Mouse (Mus musculus) liver, embryonic 12.5 days (tissue): ENCODE measurements around the gene Utp18. TPM values are rescaled to one million over a fixed set of nuclear protein-coding genes. Genes with fewer than 3 reads are reported as not detected.

Experiments
- ATAC-seq: fragments of 200-750 bp; cut with Nextera tagmentation; 2 replicates; pipeline ENCODE4 v1.8.0; 2017; ENCODE audit warnings: moderate number of reproducible peaks, mild to moderate bottlenecking, moderate library complexity
- H3K27ac ChIP-seq: fragments of 300-500 bp; sonication (generic); 2 replicates; pipeline ENCODE4 v1.5.1; 2016; ENCODE audit warnings: mild to moderate bottlenecking
- H3K27me3 ChIP-seq: fragments of 300-500 bp; sonication (generic); replicated peaks from 2 replicates; pipeline ENCODE4 v1.6.1; 2016; ENCODE audit warnings: mild to moderate bottlenecking, moderate library complexity
- H3K36me3 ChIP-seq: fragments of 300-500 bp; sonication (generic); 2 replicates; pipeline ENCODE4 v1.6.1; 2016; ENCODE audit warnings: mild to moderate bottlenecking, moderate library complexity
- H3K4me1 ChIP-seq: fragments of 300-500 bp; sonication (generic); 2 replicates; pipeline ENCODE4 v1.6.1; 2016
- H3K4me2 ChIP-seq: fragments of 300-500 bp; sonication (generic); 2 replicates; pipeline ENCODE4 v1.6.1; 2016; ENCODE audit warnings: mild to moderate bottlenecking, moderate library complexity
- H3K4me3 ChIP-seq: fragments of 300-500 bp; sonication (generic); 2 replicates; pipeline ENCODE4 v1.5.1; 2016; ENCODE audit warnings: mild to moderate bottlenecking, moderate library complexity
- H3K9ac ChIP-seq: fragments of 300-500 bp; sonication (generic); 2 replicates; pipeline ENCODE4 v1.6.1; 2016; ENCODE audit warnings: mild to moderate bottlenecking, moderate library complexity
- H3K9me3 ChIP-seq: fragments of 300-500 bp; sonication (generic); replicated peaks from 2 replicates; pipeline ENCODE4 v1.6.1; 2016; ENCODE audit warnings: mild to moderate bottlenecking, moderate library complexity
- WGBS: fragments of 180-500 bp; shearing (Covaris S2); methylation state at CpG from one replicate; pipeline ENCODE4 v1.1.7; 2016; ENCODE audit not compliant: insufficient replicate concordance; 5-methylcytosine and 5-hydroxymethylcytosine counted together
- polyA plus RNA-seq: library from polyadenylated mRNA; unstranded; fragments of >200 nt; fragmentation: Nextera tagmentation; extraction: Ambion mirVana; gene quantifications from 2 replicates; pipeline ENCODE4 v1.2.1, GENCODE M21; 2016

The Utp18 gene
- polyA plus RNA-seq, 1 experiment from 2014 or later = 38.6 TPM

- no peak overlapping the region for H3K4me2 ChIP-seq
- ATAC-seq = no peak
Observed at GRCm38 (mm10) chr11:93862638-93863037, 22.9 kb downstream of the Utp18 start.

GRCm38 (mm10) chr11:93862045-93862623 lies 23.4 kb downstream of the Utp18 start:
- Histone ChIP-seq H3K27ac (no peak overlapping the region), H3K9ac (no peak overlapping the region), H3K4me1 (no peaks in the 10 kb centered on the region), H3K9me3 (no peaks in the 10 kb centered on the region), H3K4me3 (no peak overlapping the region), H3K36me3 (peaks cover 63% of the 10 kb centered on the region), H3K27me3 (no peaks in the 10 kb centered on the region), H3K4me2 (no peak overlapping the region)
- 83% methylated on average over 4 of the region's 4 CpGs for WGBS
- no peak for ATAC-seq

More at GRCm38 (mm10) chr11:93862638-93863037, 22.9 kb downstream of the Utp18 start:
- WGBS = 83% methylated on average over 1 of the region's 1 CpGs
- Histone ChIP-seq H3K9me3 (no peaks in the 10 kb centered on the region), H3K36me3 (peaks cover 68% of the 10 kb centered on the region), H3K9ac (no peak overlapping the region), H3K4me3 (no peak overlapping the region), H3K27ac (no peak overlapping the region), H3K27me3 (no peaks in the 10 kb centered on the region), H3K4me1 (no peaks in the 10 kb centered on the region)

- Histone ChIP-seq H3K9me3 (no peaks in the 10 kb centered on the region), H3K27me3 (no peaks in the 10 kb centered on the region), H3K4me1 (no peaks in the 10 kb centered on the region), H3K4me3 (no peak overlapping the region), H3K4me2 (no peak overlapping the region), H3K27ac (no peak overlapping the region), H3K36me3 (peaks cover 53% of the 10 kb centered on the region), H3K9ac (no peak overlapping the region)
- no peak for ATAC-seq
- 78% methylated on average over 2 of the region's 2 CpGs for WGBS
Observed at GRCm38 (mm10) chr11:93861193-93861592, 24.4 kb downstream of the Utp18 start.

GRCm38 (mm10) chr11:93860540-93861172 lies 24.9 kb downstream of the Utp18 start:
- WGBS = 93% methylated on average over 1 of the region's 1 CpGs
- H3K36me3 ChIP-seq = peaks cover 48% of the 10 kb centered on the region
- H3K9me3 ChIP-seq = no peaks in the 10 kb centered on the region
- no peaks in the 10 kb centered on the region for H3K27me3 ChIP-seq
- H3K4me3 ChIP-seq = no peak overlapping the region
- H3K4me2 ChIP-seq = no peak overlapping the region
- no peak for ATAC-seq
- no peaks in the 10 kb centered on the region for H3K4me1 ChIP-seq
- H3K9ac ChIP-seq = no peak overlapping the region
- H3K27ac ChIP-seq = no peak overlapping the region

GRCm38 (mm10) chr11:93856284-93856955 lies 29.1 kb downstream of the Utp18 start:
- H3K4me3 ChIP-seq = no peak overlapping the region
- H3K36me3 ChIP-seq = peaks cover 17% of the 10 kb centered on the region
- 2% methylated on average over 6 of the region's 6 CpGs for WGBS
- H3K9ac ChIP-seq = no peak overlapping the region
- H3K4me2 ChIP-seq = no peak overlapping the region
- H3K27ac ChIP-seq = no peak overlapping the region
- ATAC-seq = no peak
- H3K9me3 ChIP-seq = no peaks in the 10 kb centered on the region
- H3K4me1 ChIP-seq = no peaks in the 10 kb centered on the region
- no peaks in the 10 kb centered on the region for H3K27me3 ChIP-seq

- Histone ChIP-seq H3K4me1 (no peaks in the 10 kb centered on the region), H3K36me3 (no peaks in the 10 kb centered on the region), H3K4me2 (no peak overlapping the region), H3K4me3 (no peak overlapping the region), H3K9me3 (no peaks in the 10 kb centered on the region), H3K9ac (no peak overlapping the region), H3K27ac (no peak overlapping the region), H3K27me3 (no peaks in the 10 kb centered on the region; the same call in 1 of the 2 replicates)
- no peak for ATAC-seq
- 59% methylated on average over 3 of the region's 3 CpGs for WGBS
Observed at GRCm38 (mm10) chr11:93852546-93852945, 33.0 kb downstream of the Utp18 start.

GRCm38 (mm10) chr11:93847342-93847741 lies 38.2 kb downstream of the Utp18 start:
- Histone ChIP-seq H3K4me1 (no peaks in the 10 kb centered on the region), H3K27ac (no peak overlapping the region), H3K4me3 (no peak overlapping the region), H3K4me2 (no peak overlapping the region), H3K9ac (no peak overlapping the region), H3K36me3 (no peaks in the 10 kb centered on the region), H3K9me3 (no peaks in the 10 kb centered on the region), H3K27me3 (no peaks in the 10 kb centered on the region; the same call in 1 of the 2 replicates)
- ATAC-seq = no peak
- 44% methylated on average over 2 of the region's 2 CpGs for WGBS

GRCm38 (mm10) chr11:93835800-93836199 lies 49.8 kb downstream of the Utp18 start:
- Histone ChIP-seq H3K27me3 (no peaks in the 10 kb centered on the region), H3K4me1 (no peaks in the 10 kb centered on the region), H3K9ac (no peak overlapping the region), H3K27ac (no peak overlapping the region), H3K36me3 (no peaks in the 10 kb centered on the region), H3K4me2 (no peak overlapping the region), H3K4me3 (no peak overlapping the region), H3K9me3 (no peaks in the 10 kb centered on the region)
- no peak for ATAC-seq
- WGBS = 12% methylated on average over 2 of the region's 2 CpGs

GRCm38 (mm10) chr11:93829971-93830370 lies 55.6 kb downstream of the Utp18 start:
- Histone ChIP-seq H3K9me3 (no peaks in the 10 kb centered on the region), H3K9ac (no peak overlapping the region), H3K27ac (no peak overlapping the region), H3K4me2 (no peak overlapping the region), H3K4me1 (no peaks in the 10 kb centered on the region), H3K4me3 (no peak overlapping the region), H3K36me3 (no peaks in the 10 kb centered on the region), H3K27me3 (no peaks in the 10 kb centered on the region)
- ATAC-seq = no peak
- 83% methylated on average over 8 of the region's 8 CpGs for WGBS

GRCm38 (mm10) chr11:93829327-93829679 lies 56.3 kb downstream of the Utp18 start:
- H3K4me2 ChIP-seq = no peak overlapping the region
- H3K27ac ChIP-seq = no peak overlapping the region
- H3K9me3 ChIP-seq = no peaks in the 10 kb centered on the region
- 74% methylated on average over 6 of the region's 6 CpGs for WGBS
- no peak overlapping the region for H3K4me3 ChIP-seq
- ATAC-seq = no peak
- no peak overlapping the region for H3K9ac ChIP-seq
- H3K36me3 ChIP-seq = no peaks in the 10 kb centered on the region
- no peaks in the 10 kb centered on the region for H3K4me1 ChIP-seq
- H3K27me3 ChIP-seq = no peaks in the 10 kb centered on the region

GRCm38 (mm10) chr11:93828619-93829326 lies 56.8 kb downstream of the Utp18 start:
- Histone ChIP-seq H3K27me3 (no peaks in the 10 kb centered on the region), H3K9ac (no peak overlapping the region), H3K4me1 (no peaks in the 10 kb centered on the region), H3K4me2 (no peak overlapping the region), H3K36me3 (no peaks in the 10 kb centered on the region), H3K9me3 (no peaks in the 10 kb centered on the region), H3K27ac (no peak overlapping the region), H3K4me3 (no peak overlapping the region)
- 68% methylated on average over 14 of the region's 14 CpGs for WGBS
- ATAC-seq = no peak

- no peaks in the 10 kb centered on the region for H3K4me1 ChIP-seq
- no peak overlapping the region for H3K4me3 ChIP-seq
- H3K27me3 ChIP-seq = no peaks in the 10 kb centered on the region
- ATAC-seq = no peak
- no peaks in the 10 kb centered on the region for H3K9me3 ChIP-seq
- 58% methylated on average over 2 of the region's 2 CpGs for WGBS
- no peaks in the 10 kb centered on the region for H3K36me3 ChIP-seq
- no peak overlapping the region for H3K27ac ChIP-seq
- H3K4me2 ChIP-seq = no peak overlapping the region
- no peak overlapping the region for H3K9ac ChIP-seq
Observed at GRCm38 (mm10) chr11:93822261-93822660, 63.3 kb downstream of the Utp18 start.
